Mouse (Mus musculus): ENCODE results near the gene Bcl2l13. TPM values are rescaled to one million over a fixed set of nuclear protein-coding genes. Genes with fewer than 3 reads are reported as not detected.
"Not testable (repeated sequence)": the region's sequence is repeated elsewhere in the genome, so short reads cannot be mapped to it uniquely, and the experiment has no call there.

Gene Bcl2l13
- polyA plus RNA-seq, 1 experiment from 2014 or later: 26.2 TPM

DNA sequence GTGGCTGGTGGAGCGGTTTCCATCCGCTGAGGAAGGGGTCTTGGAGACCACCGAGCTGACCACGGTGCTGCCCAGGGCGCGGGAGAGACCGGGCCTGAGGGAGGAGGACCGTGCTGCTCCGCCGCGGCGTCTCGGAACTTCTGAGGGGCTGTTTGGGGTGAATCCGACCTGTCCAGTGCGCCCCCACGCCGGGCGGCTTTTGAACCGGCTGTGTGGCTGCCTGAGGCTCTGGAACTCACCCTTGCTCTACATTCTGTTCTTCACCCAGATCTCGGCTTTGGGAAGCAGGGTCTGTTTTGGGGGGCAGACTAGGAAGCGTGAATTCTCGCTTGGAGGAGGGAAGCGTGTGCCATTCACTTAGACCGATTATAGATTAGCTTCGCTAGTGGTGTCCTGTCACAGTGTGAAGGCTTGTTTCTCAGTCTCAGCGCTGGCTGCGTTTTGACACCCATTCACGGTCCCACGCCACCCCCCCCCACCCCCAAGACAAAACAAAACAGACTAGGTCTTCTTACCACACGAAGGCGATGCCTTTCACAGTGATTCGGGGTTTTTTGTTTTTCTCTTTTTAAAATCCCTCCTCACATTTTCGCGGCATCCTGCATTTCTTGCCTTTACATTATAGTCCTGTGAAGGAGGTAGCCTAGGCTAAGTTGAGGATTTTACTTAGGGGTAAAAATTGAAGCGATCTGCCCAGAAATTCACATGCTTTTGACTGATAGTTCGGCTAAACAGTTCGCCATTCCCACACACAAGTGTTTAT is 558 bp downstream of the Bcl2l13 start:
- ATAC-seq (ENCODE audit: low read depth) (peak; percentile 66), DNase-seq (ENCODE audit: low spot score) (no peak)
- Histone ChIP-seq H3K9ac (ENCODE audit: low read depth, low read length) (peak overlapping the region; percentile 96), H3K4me3 (ENCODE audit: low read depth, low read length) (peak overlapping the region; percentile 78), H3K9me3 (ENCODE audit: control insufficient read depth, low read length) (no peaks in the 10 kb centered on the region), H3K4me1 (ENCODE audit: control insufficient read depth, insufficient read depth, low read length) (0 out of 2 replicates have a peak, but pooled peaks cover 5% of the 10 kb centered on the region), H3K27me3 (replicated peaks; ENCODE audit: control insufficient read depth, insufficient read depth, low read length) (no peaks in the 10 kb centered on the region), H3K36me3 (ENCODE audit: control insufficient read depth, insufficient read depth, low read length) (peaks cover 14% of the 10 kb centered on the region; the same call in 1 of the 2 replicates), H3K27ac (replicated peaks; ENCODE audit: low read depth, low read length) (peak overlapping the region; percentile 96), H3K4me2 (ENCODE audit: low read depth, low read length) (peak overlapping the region; percentile 65)
- WGBS: 3% methylated on average over 32 of the region's 37 CpGs

- Histone ChIP-seq H3K27me3 (replicated peaks; ENCODE audit: control insufficient read depth, insufficient read depth, low read length) (no peaks in the 10 kb centered on the region), H3K4me2 (ENCODE audit: low read depth, low read length) (peak overlapping the region; percentile 65), H3K4me1 (ENCODE audit: control insufficient read depth, insufficient read depth, low read length) (0 out of 2 replicates have a peak, but pooled peaks cover 5% of the 10 kb centered on the region), H3K27ac (replicated peaks; ENCODE audit: low read depth, low read length) (no peak overlapping the region), H3K4me3 (ENCODE audit: low read depth, low read length) (peak overlapping the region; percentile 78), H3K9ac (ENCODE audit: low read depth, low read length) (peak overlapping the region; percentile 96), H3K36me3 (ENCODE audit: control insufficient read depth, insufficient read depth, low read length) (peaks cover 14% of the 10 kb centered on the region; the same call in 1 of the 2 replicates), H3K9me3 (ENCODE audit: control insufficient read depth, low read length) (no peaks in the 10 kb centered on the region)
- DNase-seq (ENCODE audit: low spot score) (no peak), ATAC-seq (ENCODE audit: low read depth) (no peak)
- WGBS: 70% methylated on average over 1 of the region's 1 CpGs
Observed at GRCm38 (mm10) chr6:120837152-120837530, 1.1 kb downstream of the Bcl2l13 start.

- Histone ChIP-seq H3K27me3 (replicated peaks; ENCODE audit: control insufficient read depth, insufficient read depth, low read length) (no peaks in the 10 kb centered on the region), H3K9me3 (ENCODE audit: control insufficient read depth, low read length) (no peaks in the 10 kb centered on the region), H3K27ac (replicated peaks; ENCODE audit: low read depth, low read length) (no peak overlapping the region), H3K36me3 (ENCODE audit: control insufficient read depth, insufficient read depth, low read length) (peaks cover 14% of the 10 kb centered on the region; the same call in 1 of the 2 replicates), H3K4me2 (ENCODE audit: low read depth, low read length) (no peak overlapping the region), H3K4me3 (ENCODE audit: low read depth, low read length) (no peak overlapping the region), H3K9ac (ENCODE audit: low read depth, low read length) (no peak overlapping the region), H3K4me1 (ENCODE audit: control insufficient read depth, insufficient read depth, low read length) (0 out of 2 replicates have a peak, but pooled peaks cover 5% of the 10 kb centered on the region)
- 98% methylated on average over 7 of the region's 7 CpGs for WGBS
- no peak for ATAC-seq (ENCODE audit: low read depth)
- no peak for DNase-seq (ENCODE audit: low spot score)
Observed at GRCm38 (mm10) chr6:120840258-120840657, 4.2 kb downstream of the Bcl2l13 start.

DNA sequence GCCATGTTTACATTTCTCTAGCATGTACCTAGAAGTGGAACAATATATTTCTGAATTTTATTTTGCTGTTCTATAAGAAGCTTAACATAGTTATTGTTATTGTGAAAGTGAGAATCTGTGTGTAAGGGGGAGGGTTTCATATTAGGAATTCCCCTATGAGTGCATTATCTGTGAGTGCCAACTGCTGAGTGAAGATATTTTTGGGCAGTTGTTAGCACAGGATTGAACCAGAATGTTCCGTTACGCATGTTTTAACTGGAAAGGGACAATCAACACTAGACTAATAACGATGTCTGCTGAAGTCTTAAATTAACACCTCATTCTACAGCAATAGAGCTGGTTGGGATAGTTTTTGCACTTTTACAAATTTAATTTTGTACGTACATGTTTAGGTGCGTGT is 5.7 kb downstream of the Bcl2l13 start:
- H3K4me1 ChIP-seq (ENCODE audit: control insufficient read depth, insufficient read depth, low read length): 0 out of 2 replicates have a peak, but pooled peaks cover 5% of the 10 kb centered on the region
- H3K4me3 ChIP-seq (ENCODE audit: low read depth, low read length): no peak overlapping the region
- no peak overlapping the region for H3K4me2 ChIP-seq (ENCODE audit: low read depth, low read length)
- WGBS: 92% methylated on average over 5 of the region's 5 CpGs
- H3K9me3 ChIP-seq (ENCODE audit: control insufficient read depth, low read length): no peaks in the 10 kb centered on the region
- H3K9ac ChIP-seq (ENCODE audit: low read depth, low read length): no peak overlapping the region
- ATAC-seq (ENCODE audit: low read depth) (no peak), DNase-seq (ENCODE audit: low spot score) (no peak)
- H3K27ac ChIP-seq (replicated peaks; ENCODE audit: low read depth, low read length): no peak overlapping the region
- H3K27me3 ChIP-seq (replicated peaks; ENCODE audit: control insufficient read depth, insufficient read depth, low read length): no peaks in the 10 kb centered on the region
- peaks cover 14% of the 10 kb centered on the region; the same call in 1 of the 2 replicates for H3K36me3 ChIP-seq (ENCODE audit: control insufficient read depth, insufficient read depth, low read length)

DNA sequence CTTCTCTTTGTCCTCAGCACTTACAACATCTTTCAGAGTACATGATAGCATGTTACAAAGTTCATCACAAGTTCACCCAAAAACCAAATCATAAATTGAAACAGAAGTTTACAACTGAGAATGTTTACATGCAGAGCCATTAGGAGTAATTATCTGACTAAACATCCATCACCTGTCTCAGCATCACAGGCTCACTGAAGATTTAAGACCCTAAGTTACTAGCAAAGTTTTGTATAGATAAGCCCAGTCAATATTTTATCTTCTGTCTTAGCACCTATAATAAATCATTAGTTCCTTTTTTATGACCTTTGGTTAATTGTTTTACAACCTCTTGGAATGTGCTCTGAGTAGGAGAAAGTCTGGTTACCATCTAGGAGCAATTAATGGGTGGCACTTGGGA is 14.7 kb downstream of the Bcl2l13 start:
- H3K9me3 ChIP-seq (ENCODE audit: control insufficient read depth, low read length); DNase-seq (ENCODE audit: low spot score); H3K4me1 ChIP-seq (ENCODE audit: control insufficient read depth, insufficient read depth, low read length); H3K27ac ChIP-seq (replicated peaks; ENCODE audit: low read depth, low read length); H3K27me3 ChIP-seq (replicated peaks; ENCODE audit: control insufficient read depth, insufficient read depth, low read length); H3K9ac ChIP-seq (ENCODE audit: low read depth, low read length); H3K4me3 ChIP-seq (ENCODE audit: low read depth, low read length); H3K4me2 ChIP-seq (ENCODE audit: low read depth, low read length); ATAC-seq (ENCODE audit: low read depth): not testable (repeated sequence)
- peaks cover 49% of the 10 kb centered on the region for H3K36me3 ChIP-seq (ENCODE audit: control insufficient read depth, insufficient read depth, low read length)

DNA sequence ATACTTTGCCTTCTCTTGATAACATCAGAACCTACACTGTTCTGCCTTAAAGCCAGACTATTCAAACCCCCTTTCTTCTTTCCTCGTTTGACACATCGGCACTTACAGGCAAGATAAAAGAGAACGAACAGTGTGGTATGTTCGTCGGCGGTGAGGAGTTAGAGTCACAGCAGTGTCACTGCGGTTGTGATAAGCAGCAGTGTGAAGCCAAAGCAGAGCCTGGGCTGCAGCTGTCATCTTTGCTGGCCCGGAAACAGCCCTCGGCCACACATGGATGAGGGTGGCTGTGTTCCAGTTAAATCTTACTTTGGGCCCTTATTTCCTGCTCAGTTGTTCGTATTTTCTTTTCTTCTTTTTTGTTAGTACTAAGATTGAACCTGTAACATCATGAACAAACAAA is 18.4 kb downstream of the Bcl2l13 start:
- WGBS: 89% methylated on average over 10 of the region's 10 CpGs
- no peak overlapping the region for H3K27ac ChIP-seq (replicated peaks; ENCODE audit: low read depth, low read length)
- DNase-seq (ENCODE audit: low spot score) (no peak), ATAC-seq (ENCODE audit: low read depth) (no peak)
- H3K4me2 ChIP-seq (ENCODE audit: low read depth, low read length): no peak overlapping the region
- peaks cover 45% of the 10 kb centered on the region for H3K36me3 ChIP-seq (ENCODE audit: control insufficient read depth, insufficient read depth, low read length)
- H3K4me1 ChIP-seq (ENCODE audit: control insufficient read depth, insufficient read depth, low read length): no peaks in the 10 kb centered on the region
- no peak overlapping the region for H3K9ac ChIP-seq (ENCODE audit: low read depth, low read length)
- no peak overlapping the region for H3K4me3 ChIP-seq (ENCODE audit: low read depth, low read length)
- no peaks in the 10 kb centered on the region for H3K27me3 ChIP-seq (replicated peaks; ENCODE audit: control insufficient read depth, insufficient read depth, low read length)
- H3K9me3 ChIP-seq (ENCODE audit: control insufficient read depth, low read length): no peaks in the 10 kb centered on the region

DNA sequence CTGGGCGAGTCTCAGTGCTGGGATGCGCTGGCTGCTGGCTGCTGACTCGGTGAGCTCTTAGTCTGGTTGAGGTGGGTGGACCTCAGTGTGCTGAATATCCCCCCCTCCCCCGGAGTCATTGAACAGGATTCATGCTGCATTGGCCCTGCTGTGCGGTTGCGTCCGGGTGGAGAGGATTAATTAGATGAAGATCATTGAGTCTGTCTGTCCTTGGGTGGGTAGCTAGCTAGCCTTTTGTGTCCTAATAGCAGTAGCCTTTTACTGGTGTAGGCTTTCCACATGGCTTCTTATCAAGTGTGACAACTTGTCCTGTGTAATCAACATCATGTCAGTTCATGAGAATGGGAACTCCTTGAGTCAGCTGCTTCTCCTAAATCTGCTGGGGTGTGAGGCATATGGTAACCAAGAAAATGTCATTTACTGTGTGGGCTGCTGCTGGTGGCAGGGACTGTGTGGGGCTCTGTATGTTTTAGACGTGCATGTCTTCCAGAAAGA is 22.3 kb downstream of the Bcl2l13 start:
- no peaks in the 10 kb centered on the region for H3K27me3 ChIP-seq (replicated peaks; ENCODE audit: control insufficient read depth, insufficient read depth, low read length)
- H3K9ac ChIP-seq (ENCODE audit: low read depth, low read length): no peak overlapping the region
- no peak overlapping the region for H3K27ac ChIP-seq (replicated peaks; ENCODE audit: low read depth, low read length)
- no peaks in the 10 kb centered on the region for H3K4me1 ChIP-seq (ENCODE audit: control insufficient read depth, insufficient read depth, low read length)
- H3K4me3 ChIP-seq (ENCODE audit: low read depth, low read length): no peak overlapping the region
- ATAC-seq (ENCODE audit: low read depth) (peak; percentile 91; the same call in 1 of the 2 replicates), DNase-seq (ENCODE audit: low spot score) (peak; percentile 77)
- 74% methylated on average over 8 of the region's 8 CpGs for WGBS
- peaks cover 39% of the 10 kb centered on the region for H3K36me3 ChIP-seq (ENCODE audit: control insufficient read depth, insufficient read depth, low read length)
- H3K9me3 ChIP-seq (ENCODE audit: control insufficient read depth, low read length): no peaks in the 10 kb centered on the region
- no peak overlapping the region for H3K4me2 ChIP-seq (ENCODE audit: low read depth, low read length)

- no peak overlapping the region for H3K9ac ChIP-seq (ENCODE audit: low read depth, low read length)
- ATAC-seq (ENCODE audit: low read depth): no peak
- DNase-seq (ENCODE audit: low spot score): no peak
- H3K4me1 ChIP-seq (ENCODE audit: control insufficient read depth, insufficient read depth, low read length): no peaks in the 10 kb centered on the region
- H3K36me3 ChIP-seq (ENCODE audit: control insufficient read depth, insufficient read depth, low read length): peaks cover 33% of the 10 kb centered on the region
- H3K9me3 ChIP-seq (ENCODE audit: control insufficient read depth, low read length): no peaks in the 10 kb centered on the region
- no peak overlapping the region for H3K4me3 ChIP-seq (ENCODE audit: low read depth, low read length)
- no peak overlapping the region for H3K4me2 ChIP-seq (ENCODE audit: low read depth, low read length)
- WGBS: 92% methylated on average over 3 of the region's 3 CpGs
- H3K27ac ChIP-seq (replicated peaks; ENCODE audit: low read depth, low read length): no peak overlapping the region
- H3K27me3 ChIP-seq (replicated peaks; ENCODE audit: control insufficient read depth, insufficient read depth, low read length): no peaks in the 10 kb centered on the region
Observed at GRCm38 (mm10) chr6:120860079-120860478, 24.1 kb downstream of the Bcl2l13 start.

Data from embryonic facial prominence, embryonic 14.5 days (tissue).